Mouse (Mus musculus): ENCODE results near the gene Plk5.

GRCm38 (mm10) chr10:80385310-80385709 is 29.1 kb downstream of the Plk5 start:
- TF ChIP-seq MAX (IDR thresholded peaks at IDR 0.05; ENCODE audit: low read depth) (no peak), MYOD1 (IDR thresholded peaks at IDR 0.05; ENCODE audit: control insufficient read depth in 1 of 3, insufficient read length in 2 of 3, low read depth in 2 of 3) (peak in 1 of 3 experiments; percentile 80), TCF12 (IDR thresholded peaks at IDR 0.05; ENCODE audit: insufficient read depth, poor library complexity, severe bottlenecking) (no peak), POLR2A (IDR thresholded peaks at IDR 0.05; ENCODE audit: insufficient read length, low read depth) (no peak)

All from myocyte (in vitro differentiated cells).